Mouse (Mus musculus) MN1 (cell line): ENCODE measurements around the gene Gprc5b.

Experiments
- DNase-seq: peaks from one replicate; pipeline ENCODE4 v3.0.0-alpha.2; 2016; ENCODE audit warnings: low spot score

The Gprc5b gene

DNA sequence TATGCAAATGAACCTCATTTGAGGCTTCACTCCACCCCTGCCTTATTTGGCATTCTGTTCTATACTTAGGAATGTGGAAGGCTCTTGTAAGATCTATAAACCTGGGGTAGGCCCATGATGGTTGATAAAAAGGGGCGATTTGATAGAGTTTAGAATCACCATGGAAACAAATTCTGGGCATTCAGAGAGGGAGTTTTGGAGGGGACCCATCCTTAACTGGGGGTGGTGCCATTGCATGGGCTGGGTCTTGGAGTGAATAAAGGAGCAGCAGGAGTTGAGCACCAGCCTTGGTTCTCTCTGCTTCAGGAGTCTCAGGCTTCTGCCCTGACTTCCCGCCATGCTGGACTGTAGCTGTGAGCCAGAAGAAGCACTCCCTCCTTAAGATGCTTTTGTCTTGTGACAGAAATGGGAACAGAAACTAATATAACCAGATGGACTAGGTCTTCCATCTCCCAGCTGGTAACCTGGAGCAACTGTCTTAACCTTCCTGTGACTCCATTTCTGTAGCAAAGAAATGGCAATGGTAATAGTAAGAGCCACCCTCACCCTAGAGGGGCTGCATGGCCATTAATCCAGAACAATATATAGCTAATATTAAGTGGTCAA, 46.2 kb downstream of the Gprc5b start:
- DNase-seq, result no peak

DNA sequence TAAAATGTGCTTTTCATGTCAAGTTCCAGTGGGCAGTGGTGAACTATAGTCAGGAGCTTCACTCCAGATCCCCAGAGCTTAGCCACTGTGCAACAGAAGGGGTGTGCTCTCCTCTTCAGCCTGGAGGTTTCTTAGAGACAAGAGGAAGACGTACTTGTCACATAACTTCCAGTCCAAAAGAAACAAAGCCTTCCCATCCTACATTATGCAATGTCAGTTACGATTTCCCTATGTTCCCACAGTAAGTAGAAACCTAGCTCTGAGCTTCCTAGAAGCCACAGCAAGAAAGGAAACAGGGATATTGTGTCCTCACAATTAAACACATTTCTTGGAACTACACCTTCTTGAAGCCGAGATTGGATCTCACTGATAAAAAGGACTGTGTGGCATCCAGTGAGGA, 47.8 kb downstream of the Gprc5b start:
- DNase-seq, result no peak

DNA sequence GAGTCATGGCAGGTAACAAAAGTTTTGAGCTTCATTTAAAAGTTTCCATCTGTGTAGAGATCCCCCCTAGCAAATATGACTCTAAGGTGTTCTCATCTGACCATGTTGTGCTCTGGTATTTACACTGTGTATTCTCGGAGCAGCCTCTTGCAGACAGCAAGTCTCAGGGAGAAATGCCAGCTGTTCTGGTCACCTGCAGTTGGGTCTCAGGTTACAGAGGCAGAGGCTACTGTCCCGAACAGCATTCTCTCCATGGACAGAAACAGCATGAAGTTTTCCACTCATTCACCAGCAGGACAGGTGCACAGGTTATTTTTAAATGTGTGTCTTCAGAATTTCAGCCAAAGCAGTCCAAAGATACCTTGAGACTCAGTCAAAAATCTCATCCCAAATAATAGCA, 50.1 kb downstream of the Gprc5b start:
- no peak for DNase-seq

DNA sequence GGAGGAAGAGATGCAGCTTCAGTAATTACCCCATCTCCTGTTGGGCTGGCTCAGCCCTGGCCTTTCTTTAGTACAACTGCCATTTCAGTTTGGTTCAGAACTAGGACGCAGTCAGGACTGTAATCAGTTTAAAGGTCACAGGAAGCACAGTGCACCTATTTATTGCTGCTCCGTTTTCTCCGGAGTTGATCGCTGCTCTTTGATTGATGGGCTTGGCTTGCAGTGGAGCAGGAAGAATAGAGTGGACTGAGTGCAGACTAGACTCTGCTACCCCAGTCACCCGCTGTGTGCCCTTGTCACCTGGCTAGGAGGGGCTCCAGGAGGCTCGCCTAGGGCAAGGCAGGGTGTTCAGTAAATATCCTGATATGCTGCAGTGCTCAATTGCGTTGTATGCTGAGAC, 51.8 kb downstream of the Gprc5b start:
- DNase-seq, result no peak

DNA sequence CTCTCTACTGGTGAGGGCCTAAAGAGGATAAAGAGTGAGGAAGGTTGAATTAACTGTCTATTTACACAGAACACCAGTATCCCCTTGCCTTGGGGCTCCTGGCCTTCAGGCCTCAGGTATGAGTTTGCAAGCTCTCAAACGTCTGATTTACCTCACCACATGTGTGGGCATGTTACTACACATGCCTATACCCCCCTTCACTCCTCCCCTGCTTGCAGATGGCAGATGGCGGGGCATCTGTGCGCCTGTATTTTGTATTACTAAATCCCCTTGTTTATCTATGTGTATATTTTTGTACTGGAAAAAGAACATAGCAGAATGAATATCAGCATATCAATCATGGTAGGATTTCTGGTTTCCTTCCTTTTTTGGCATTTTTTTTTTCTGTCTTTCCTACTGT, 52.7 kb downstream of the Gprc5b start:
- no peak for DNase-seq

DNA sequence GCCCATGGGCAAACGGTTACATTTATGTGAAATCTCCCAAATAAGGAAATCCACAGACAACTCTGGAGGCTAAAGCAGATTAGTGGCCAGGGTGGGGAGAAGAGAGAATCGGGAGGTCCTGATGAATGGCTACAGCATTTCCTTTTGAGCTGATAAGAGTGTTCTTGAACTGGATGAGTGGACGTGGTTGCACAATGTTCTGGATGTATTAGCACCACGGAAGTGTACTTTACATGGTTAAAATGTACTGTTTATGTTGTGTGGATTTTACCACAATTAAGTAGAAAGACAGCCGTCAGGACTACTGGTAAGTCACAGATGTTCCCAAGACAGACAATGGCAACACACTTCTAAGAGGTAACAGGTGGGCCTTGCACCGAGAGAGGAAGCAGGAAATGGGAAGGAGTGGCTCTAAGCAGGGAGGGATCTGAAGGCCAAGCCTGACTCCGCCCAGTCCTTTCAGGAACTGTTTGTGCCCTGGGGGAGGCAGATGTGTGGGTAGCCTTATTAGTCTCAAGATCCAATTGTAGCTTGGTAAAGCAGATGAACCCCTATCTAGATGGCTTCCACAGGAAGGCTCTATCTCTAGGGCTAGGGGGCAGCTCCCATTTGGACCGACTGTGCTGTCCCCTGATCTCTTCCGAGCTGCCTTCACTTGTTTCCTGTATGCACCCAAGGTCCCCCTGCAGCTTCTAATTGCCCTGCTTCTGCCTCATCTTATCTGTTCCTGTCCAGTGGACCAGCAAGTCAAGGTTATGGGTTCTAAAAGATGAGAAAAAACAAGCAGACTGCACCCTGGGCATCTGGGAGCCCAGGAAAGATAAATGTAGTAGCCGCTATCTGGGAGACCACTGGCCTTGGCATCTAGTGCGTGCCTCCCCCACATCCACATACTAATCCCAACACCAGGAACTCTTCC, 57.3 kb downstream of the Gprc5b start:
- no peak for DNase-seq

DNA sequence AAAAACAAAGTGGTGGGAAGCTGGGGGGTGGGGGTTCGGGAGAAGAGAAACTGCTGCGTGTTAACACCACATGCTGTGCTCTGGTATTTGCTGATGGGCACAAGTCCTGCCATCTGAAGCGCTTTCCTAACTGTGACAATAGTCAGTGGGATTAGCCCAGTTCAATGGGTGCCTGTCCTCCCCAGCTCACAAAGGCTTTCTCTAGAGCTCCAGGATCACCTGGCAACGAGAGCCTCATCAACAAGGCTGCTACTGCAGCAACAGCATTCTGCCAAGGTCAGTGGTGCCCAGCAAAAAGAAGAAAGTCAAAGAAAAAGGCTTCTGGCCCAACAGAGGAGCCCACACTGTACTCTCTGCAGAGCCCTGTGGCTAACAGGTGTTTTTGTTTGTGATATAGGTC, 58.2 kb downstream of the Gprc5b start:
- DNase-seq, result no peak

DNA sequence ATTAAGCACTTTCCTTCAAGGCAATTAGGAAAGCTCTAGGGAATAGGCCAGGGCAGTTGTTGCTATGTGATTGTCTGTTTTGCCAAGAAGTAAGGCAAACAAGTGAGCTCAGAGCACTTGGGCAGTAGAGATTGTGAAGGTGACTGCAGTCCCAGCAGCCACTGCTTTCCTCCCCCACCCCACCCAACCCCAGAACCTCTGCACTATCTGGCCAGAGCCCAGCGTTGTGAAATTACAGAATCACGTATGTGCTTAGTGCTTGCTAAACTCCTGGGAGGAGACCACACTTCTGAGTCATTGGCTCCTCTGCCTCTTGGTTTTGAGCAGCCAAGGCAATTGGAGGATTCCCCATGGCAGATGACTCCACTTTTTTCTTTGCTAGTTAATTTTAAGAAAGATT, 59.7 kb downstream of the Gprc5b start:
- peak; percentile 77 for DNase-seq

DNA sequence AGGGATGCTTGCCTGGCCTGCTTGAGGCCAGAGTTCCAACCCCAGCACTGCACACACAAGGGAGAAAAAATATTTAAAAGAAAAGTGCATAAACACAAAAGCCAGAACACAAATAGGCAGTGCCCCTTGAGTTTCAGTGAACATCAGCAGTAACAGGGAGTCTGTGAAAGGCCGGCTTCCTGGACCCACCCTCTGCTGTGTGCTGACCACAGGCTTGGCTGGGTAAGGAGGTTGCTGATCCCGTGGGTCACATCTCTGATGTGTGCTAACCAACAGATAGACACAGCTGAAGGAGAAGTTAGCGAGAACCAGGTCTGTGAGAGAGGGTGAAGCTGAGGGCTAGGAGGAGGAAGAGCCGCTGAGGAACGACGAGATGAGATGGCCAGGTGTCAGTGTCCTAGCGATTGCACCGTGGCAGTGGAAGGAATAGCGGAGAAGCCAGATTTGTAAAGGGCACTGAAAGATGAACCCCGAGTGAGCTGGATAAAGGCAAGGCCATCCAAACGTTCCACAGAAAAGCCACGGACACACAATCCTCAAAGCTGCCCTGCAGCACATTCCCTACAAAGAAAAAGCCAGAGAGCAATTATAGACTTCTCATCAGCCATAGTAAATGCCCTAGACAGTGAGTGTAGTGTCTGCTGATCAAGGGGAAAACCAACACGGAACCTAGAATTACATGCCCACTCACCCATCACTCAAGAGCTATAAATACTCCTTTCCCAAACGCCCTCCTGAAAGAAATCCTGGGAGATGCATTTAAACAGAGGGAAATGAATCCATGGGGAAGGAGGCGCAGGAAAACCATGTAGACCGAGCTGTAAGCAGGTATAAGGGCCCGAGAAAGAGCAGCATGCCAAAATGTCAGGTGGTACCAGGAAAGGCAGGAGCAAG, 63.3 kb downstream of the Gprc5b start:
- DNase-seq, result no peak

DNA sequence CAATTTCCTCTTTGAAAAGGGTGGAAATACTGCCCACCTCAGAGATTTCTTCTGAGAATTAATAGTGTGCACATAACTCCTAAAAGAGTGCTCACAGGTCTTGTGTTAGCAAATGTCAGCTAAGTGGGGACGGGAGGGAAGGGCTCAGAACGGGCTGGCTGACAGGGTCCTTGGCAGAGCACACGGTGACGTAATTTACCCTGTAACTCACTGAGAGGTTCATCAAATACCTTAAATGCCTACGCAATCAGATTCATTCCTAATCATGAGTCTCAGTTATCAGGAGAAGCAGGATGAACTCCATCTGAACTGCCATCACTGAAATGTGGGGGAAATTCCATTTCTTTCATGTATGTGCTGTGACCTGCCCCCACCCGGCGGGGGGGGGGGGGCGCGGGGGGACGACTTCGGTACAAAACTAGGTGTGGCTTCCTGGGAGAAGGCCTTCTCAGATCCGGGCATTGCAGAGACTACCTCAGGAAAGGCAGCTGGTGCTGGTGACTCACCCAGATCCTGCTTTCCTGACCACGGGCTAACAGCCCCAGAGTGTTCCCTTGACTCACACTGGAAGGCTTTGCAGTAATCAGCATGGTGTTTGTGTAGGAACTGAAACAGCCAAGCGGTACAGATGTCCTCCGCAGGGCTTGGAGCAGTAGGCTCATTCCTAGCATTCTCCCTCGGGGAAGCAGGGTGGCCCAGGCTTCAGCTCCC, 65.3 kb downstream of the Gprc5b start:
- DNase-seq, result peak; percentile 80

DNA sequence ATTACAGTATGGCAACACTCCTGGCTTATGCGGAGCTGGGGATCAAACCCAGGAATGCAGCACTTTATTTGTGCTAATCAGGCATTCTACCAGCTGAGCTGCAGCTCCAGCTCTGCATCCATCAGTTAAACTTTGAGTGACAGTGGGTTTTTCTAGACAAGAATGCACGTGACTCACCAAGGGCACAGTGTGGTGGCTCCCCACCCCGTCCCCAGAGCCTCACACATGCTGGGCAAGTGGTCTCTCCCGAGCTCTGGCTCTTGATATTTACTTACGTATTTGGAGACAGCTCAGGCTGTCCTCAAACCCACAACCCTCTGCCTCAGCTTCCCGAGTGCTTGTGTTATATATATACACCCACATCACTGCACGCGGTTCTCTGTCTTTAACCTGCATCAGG, 66.1 kb downstream of the Gprc5b start:
- DNase-seq, result no peak

DNA sequence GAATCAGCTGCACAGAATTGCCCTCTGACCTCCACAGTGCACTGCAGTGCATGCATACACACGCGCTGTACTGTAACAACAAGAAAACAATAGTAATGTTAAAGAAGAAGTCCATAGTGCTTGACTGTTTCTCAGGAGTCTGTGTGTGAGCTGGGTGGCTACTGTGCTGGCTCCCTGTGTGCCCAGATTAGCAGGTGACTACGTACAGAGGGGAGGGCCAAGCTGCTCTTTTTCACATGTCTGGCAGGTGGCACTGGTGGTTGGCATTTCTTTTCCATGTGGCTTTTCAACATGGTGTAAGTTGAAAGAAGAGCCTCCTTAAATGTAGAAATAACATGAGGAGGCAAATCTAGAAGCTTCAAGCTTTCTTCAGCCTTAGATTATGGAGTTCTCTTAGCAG, 66.7 kb downstream of the Gprc5b start:
- DNase-seq, result no peak

DNA sequence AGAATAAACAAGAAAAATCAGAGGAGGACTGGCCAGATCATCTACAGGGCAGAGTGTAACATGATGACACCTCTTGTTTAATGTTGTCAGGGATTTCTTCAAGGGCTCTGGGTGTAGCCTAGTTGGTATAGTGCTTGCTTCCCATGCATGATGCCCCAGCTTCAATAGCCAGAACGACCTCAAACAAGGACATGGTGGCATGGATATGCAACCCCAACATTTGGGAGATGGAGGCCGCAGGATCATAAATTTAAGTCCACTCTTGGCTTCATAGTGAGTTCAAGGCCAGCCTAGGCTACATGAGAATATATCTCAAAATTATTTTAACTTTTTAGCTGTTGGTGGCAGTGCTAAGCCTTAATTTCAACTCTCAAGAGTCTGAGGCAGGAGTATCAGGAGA, 67.7 kb downstream of the Gprc5b start:
- no peak for DNase-seq

DNA sequence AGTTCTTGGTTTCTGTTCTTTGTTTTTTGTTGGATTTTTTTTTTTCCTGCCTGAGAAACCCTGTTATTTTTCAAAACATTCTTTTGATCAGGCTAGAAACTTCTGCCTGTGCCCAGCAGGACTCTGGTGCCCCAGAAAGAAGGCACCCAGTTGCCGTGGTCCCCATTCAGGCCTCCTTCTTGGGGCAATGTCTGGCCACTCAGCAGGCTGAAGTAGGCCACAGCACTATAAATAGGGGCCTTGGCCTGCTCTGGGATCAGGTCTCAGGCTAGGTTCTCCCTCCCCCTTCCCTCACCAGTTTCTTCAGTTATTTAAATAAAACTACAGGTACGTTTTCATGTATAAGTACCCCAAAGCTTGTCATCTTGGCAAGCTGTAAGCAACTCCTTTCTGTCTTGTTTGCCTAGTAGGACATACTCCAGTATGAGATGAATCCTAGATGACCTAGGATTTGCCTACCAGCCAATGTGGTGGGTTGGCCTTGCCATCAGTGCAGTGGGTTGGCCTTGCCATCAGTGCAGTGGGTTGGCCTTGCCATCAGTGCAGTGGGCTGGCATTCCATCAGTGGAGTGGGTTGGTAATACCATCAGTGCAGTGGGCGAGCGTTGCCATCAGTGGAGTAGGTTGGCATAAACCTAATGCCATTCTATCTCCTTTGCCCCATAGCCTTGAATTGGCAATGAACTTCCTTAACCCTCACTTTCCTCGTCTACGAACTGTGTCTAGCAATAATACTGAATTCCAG, 68.3 kb downstream of the Gprc5b start:
- no peak for DNase-seq

DNA sequence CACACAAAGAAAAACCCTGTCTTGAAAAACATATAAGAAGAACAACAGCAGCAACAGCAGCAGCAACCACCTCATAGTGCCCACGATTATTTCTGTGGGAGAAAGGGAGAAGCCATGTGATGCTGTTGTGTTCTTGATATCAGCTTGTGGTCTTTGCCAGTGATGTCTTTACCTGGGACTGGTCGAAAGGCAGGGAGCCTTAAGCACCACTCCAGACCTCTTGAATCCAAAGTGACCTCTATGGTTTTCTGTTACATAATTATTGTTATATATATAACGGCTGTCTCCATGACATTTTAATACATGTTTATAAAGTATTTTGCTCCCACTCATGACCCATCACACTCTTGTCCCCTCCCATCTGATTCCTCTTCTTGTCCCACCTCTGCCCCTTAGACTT, 69.5 kb downstream of the Gprc5b start:
- DNase-seq, result no peak

DNA sequence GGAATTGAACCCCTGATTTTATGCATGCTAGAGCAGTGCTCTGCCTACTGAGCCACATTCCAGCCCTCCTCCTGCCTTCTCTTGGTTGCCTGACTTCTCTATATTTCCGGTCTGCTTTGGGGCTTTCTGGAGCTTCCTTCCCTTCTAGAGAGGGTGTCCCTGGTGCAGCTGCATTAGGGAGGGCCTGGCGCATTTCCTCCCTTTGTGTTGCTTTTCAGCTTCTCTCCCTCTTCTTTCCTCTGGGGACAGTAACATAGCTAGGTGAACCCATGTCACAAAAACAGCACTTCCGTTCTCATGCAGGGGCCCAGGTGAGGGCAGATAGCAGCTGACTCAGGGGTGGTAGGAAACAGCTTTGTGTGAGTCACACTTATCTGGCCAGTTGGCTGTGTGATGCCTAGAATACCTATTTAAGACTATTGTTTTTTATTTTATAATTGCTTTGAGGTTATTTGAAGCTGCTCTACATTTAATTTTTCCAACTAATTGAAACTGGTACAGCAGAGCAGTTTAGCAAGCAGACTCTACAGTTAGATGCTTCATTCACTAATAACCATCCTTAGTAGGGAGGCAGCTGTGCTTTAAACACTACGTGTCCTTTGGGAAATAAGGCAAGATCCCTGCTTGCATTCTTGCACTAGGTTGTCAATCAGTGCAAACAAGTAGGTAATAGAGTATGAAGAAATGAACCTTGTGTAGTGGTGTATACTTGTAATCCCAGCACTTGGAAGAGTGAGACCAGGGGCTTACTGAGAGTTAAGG, 72.4 kb downstream of the Gprc5b start:
- DNase-seq, result no peak
